Mouse (Mus musculus) brain, embryonic 14.5 days (tissue): Measurements from ENCODE around the gene Col11a2. TPM values are rescaled to one million over a fixed set of nuclear protein-coding genes. Genes with fewer than 3 reads are reported as not detected.

Source experiments
- DNase-seq: peaks from one replicate; pipeline ENCODE4 v3.0.0-alpha.2; 2011; ENCODE audit warnings: low read depth
- CTCF ChIP-seq: fragments of 200-500 bp; IDR thresholded peaks from 2 replicates; pipeline ENCODE4 v1.5.1; 2012; ENCODE audit warnings: inconsistent platforms, mild to moderate bottlenecking, moderate library complexity, borderline replicate concordance; ENCODE audit not compliant: insufficient read depth, insufficient read length; ENCODE audit errors: extremely low read depth
- POLR2A ChIP-seq: fragments of 200-500 bp; IDR thresholded peaks from 2 replicates; pipeline ENCODE4 v1.6.1; 2012; ENCODE audit warnings: mild to moderate bottlenecking, inconsistent platforms, borderline replicate concordance; ENCODE audit not compliant: poor library complexity, insufficient read depth, insufficient read length, severe bottlenecking; ENCODE audit errors: extremely low read depth
- polyA plus RNA-seq: library from polyadenylated mRNA; depleted of rRNA; stranded (reverse); fragments of >200 nt; gene quantifications from 2 replicates; pipeline ENCODE4 v1.2.3, GENCODE M21; 2012

Gene Col11a2
- polyA plus RNA-seq, 1 experiment = 11.8 TPM

DNA sequence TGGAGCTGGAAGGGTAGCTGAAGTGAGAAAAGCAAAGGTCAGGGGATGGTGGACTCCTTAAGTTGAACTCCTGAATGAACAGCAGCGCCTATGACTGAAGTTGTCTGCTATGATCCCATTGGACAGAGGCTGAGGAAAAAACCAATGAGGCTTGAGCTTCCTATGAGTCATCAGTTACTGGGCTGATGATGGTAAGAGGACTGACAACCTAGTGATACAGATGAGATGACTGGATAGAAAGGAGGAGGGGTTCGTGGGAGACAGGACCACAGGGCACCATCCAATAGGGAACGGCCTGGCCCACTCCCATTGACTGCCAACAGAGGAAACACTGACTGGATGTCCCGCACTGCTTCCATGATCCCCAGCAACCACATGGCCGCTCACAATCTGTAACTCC lies 40.4 kb downstream of the Col11a2 start:
- DNase-seq = peak; percentile 89
- no peak for TF ChIP-seq CTCF
- TF ChIP-seq POLR2A = no peak

DNA sequence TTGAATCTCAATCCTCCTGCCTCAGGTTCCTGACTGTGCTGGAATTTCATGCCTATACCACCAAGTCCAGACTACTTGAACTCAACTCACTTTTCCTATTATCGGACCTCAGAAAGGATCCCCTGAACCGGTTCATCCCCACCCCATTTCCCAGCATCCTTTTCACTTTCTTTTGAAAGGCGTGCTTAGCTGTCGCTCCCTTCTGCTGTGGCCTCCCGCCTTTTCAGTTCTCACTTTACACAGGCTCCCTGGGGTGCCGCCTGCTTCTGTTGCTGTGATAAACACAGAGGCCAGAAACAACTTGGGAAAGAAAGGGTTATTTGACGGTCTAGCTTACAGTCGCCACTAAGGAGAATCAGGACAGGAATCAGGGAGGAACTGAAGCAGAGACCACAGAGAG lies 43.9 kb downstream of the Col11a2 start:
- peak; percentile 45 for DNase-seq
- TF ChIP-seq CTCF (no peak), POLR2A (no peak)

DNA sequence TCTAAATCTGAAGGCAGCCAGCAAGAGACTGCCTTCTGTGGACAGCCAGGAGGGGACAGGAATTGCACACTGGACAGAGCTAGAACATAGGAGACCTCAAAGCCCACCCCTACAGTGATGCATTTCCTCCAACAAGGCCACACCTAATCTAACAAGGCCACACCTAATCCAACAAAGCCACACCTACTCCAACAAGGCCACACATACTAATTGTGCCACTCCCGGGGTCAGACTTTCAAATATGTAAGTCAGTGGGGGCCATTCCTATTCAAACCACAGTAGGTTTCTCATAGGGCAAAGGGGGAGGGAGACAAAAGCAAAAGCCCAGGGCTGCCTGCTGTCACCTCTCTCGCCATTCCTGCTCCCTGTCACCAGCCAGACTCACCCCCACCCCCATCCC lies 48.1 kb downstream of the Col11a2 start:
- DNase-seq = no peak
- TF ChIP-seq POLR2A (no peak), CTCF (no peak)

DNA sequence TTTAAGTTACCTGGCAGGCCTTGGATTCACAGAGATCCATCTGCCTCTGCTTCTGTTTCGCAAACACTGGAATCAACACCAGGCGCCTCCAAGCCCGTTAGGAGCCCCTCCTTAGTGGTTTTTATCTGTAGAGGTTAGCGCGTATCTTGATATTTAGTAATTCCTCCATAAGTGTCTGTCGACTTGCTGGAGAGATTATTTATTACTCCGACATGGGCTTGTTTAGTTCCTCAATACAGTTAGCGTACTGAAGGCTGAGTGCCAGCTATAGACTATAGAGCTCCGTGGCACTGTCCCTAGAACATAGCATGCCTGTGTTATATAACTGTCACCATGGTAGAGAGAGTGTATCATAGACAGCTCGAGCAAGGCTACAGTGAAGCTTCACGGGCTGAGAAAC lies 48.9 kb downstream of the Col11a2 start:
- TF ChIP-seq CTCF (no peak), POLR2A (no peak)
- no peak for DNase-seq

DNA sequence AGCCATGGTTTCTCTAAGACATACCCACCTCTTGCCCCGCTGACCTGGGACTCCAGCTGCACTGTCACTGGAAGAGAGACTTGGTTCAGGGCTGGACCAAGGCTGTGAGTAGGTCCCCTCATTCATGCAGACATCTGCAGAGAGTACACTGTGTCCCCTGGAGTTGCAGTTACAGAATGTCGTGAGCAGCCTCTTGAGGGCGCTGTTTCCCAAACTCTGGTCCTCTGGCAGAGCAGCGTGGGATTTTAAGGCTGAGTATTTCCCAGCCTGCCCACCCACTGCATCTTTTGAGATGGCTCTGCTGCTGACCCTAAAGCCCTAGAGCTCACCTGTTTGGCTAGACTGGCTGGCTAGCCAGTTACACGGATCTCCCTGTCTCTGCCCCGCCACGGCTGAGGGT lies 51.7 kb downstream of the Col11a2 start:
- TF ChIP-seq CTCF (0 out of 2 replicates have a peak, but pooled peaks have one; percentile 24), POLR2A (no peak)
- DNase-seq = no peak

DNA sequence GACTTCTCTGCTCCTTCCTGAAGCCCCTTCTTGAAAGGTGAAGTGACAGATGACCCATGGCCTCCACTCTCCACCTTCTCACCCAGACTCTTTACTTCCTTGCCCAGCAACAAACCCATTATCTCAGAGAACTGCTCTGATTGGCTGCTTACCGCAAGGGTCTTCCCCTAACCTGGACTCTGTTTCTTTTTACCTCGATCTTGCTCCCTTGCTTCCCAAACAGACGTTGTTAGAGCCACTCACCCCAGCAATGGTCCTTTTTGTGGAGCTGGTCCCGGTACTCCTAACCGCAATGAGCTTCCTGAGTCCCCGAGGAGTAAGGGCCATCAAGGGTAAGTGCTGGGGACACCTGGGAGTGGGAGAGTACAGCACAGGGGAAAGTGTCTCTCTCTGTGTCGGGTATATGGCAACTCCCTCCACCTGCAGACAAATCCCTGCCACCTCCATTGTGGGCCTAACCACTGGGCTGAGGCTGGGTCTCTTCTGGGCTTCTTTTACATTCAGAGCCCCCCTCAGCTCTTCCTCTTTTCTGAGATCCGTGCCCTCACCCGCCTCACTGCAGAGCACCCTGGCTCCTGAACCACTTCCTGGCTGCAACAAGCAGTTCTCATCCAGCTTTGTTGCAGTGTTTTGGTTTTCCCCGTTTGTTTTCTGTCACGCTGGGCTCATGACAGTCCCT lies 53.1 kb downstream of the Col11a2 start, which contains the start of gene H2-Oa:
TSS of gene H2-Oa (plus strand) at position 144 of the 679 bp plus-strand sequence.
- TF ChIP-seq CTCF (no peak), POLR2A (no peak)

DNA sequence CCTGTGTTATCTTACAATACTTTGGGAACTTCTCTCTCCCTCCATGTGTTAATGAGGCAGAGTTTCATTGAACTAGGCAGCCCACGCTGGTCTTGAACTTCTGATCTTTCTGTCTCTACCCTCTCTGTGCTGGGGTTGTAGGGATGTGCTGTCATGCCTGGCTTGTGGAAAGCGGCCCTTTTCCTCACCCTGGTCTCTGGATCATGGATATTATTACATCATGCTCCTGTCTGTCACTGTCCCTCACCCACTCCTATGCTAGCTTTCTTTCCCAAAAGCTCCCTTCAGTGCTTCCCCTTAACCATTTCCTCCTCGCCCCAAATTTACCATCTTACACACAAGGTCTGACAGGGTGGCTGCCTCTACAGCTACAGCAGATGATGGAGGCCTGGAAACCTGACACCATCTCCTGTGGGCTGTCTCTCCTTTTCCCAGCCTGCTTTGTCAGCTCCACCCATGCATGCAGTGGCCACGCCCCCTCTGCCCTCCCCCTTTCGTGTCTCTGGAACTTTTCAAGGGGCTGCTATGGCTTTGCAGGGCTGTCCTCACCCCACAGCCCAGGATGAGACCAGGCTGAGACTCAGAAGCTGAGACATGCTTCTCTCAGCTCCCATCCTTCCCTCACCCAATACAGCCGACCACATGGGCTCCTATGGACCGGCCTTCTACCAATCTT lies 54.1 kb downstream of the Col11a2 start:
- DNase-seq = peak; percentile 50
- no peak for TF ChIP-seq CTCF
- no peak for TF ChIP-seq POLR2A

More for the DNA sequence above, 53.1 kb downstream of the Col11a2 start, which contains the start of gene H2-Oa:
- no peak for DNase-seq

DNA sequence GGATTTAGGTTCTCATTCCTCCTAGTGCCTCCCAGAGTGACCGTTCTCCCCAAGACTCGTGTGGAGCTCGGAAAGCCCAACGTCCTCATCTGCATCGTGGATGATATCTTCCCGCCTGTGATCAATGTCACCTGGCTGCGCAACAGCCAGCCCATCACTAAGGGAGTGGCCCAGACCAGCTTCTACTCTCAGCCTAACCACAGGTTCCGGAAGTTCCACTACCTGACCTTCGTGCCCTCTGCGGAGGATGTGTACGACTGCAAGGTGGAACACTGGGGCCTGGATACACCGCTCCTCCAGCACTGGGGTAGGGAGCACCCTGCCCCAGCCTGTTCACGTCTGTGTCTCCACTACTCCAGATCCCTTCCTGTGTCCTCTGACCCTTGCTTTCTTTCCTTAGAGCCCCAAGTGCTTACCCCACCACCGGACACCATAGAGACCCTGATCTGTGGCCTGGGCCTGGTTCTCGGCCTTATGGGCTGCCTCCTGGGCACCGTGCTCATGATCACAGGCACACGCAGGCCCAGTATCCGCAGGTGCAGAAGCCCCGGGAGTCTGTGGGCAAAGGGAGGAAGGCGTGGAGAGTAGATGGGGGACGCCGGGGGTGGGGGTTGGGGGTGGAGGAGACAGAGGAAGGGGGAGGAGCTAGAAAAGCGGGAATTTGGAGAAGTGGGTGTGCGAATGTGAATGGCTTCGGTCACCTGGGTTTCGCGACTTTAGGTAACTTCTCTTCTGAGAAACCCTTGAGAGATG lies 55.2 kb downstream of the Col11a2 start:
- no peak for DNase-seq

DNA sequence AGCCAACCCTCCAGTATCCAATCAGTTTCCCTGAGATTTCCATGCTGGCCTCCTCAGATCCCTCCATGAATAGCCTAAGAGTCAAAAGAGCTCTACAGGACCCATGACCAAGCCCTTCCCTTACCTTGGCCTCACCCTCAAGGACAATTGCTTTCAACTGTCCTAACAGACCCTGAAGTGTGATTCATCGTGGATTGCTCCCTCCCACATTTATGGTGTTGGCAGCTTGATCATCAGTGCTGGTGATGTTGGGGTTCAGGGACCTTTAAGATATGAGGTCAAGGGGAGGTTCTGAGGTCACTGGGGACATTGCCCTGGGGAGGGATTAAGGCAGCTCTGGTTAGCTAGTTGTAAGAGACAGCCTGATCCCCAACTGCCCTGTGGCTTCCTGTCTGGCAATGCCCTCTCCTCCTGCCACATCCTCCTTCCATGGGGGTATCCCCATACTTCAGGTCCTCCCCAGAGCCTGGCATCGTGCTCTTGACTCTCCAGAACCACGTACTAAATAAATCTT lies 57.3 kb downstream of the Col11a2 start:
- TF ChIP-seq POLR2A = no peak
- TF ChIP-seq CTCF = no peak
- no peak for DNase-seq

More for the DNA sequence above, 55.2 kb downstream of the Col11a2 start:
- TF ChIP-seq POLR2A (no peak), CTCF (no peak)

DNA sequence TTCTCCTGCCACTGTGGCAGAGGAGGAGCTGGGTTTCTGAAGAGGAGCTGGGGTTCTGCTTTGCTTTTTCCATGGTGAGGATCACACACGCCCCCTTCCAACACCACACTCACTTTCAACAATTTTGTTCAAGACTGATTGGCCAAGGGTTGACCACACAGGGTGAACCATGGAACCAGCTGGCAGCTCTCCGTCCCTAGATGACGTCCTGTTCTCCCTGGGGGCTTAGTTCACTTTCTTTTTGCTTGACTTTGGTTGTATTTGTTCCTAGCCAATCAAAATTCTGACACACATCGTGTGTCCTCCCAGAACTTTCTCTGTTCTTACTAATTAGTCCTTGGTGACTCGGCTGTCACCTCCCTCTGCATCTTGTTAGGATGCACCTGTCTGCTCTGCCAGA lies 58.0 kb downstream of the Col11a2 start:
- TF ChIP-seq POLR2A (no peak), CTCF (no peak)
- no peak for DNase-seq

DNA sequence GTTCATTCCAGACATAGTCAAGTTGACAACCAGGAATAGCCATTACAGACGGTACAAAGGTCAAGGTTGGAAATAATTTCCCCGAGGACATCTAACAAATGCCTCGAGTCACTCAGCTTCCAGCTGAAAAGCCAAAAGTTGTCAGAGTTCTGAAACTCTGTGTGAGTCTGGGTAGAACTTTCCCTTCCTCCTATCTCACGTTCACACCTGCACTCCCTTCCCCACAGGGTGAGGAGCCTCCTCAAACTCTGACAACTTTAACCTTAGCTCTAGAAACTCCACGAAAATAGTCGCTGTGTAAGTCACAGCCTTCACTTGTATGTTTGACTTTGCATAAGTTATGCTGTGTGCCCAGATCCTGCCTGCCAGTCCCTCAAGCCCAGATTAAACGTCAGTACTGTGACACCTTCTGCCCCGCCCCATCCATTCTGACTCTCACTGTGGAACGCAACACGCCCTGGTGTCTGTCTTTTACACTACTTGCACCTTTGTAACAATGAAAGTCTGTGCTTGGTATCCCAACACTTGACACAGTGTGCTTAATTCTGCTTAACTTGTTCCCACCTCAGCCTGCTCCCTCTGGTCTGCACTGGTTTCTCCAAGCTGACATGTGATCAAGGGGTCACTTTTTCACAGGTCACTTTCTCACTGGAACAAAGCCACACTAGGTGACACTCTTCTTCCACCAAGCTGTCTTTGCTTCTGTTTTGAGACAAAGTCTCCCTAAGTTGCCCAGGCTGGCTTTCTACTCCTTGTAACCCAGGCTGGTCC lies 59.7 kb downstream of the Col11a2 start:
- TF ChIP-seq CTCF (no peak), POLR2A (no peak)

DNA sequence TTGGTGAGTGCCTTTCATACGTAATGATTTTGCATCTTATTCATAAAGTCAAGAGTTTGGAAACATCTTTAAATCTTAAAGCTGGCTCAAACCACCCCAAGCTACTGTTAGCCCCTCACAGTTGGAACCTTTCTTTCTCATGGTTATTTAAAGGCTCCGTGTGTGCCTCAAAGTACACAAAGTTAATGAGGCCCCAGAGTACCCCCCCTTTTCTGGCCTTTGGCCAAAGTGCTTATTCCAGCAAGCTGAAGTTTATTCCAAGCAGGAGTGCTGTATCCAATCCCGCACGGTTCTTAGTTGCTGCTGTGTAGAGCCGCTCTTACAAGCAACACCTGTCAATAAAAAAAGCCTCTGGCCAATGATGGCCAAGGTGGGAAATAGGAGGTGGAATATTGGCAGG lies 60.3 kb downstream of the Col11a2 start:
- peak; percentile 68 for DNase-seq
- TF ChIP-seq POLR2A = no peak
- no peak for TF ChIP-seq CTCF

More for the DNA sequence above, 59.7 kb downstream of the Col11a2 start:
- no peak for DNase-seq
